Mouse (Mus musculus) cortical plate, adult 2 months (tissue): ENCODE measurements around the gene Gast. TPM values are rescaled to one million over a fixed set of nuclear protein-coding genes. Genes with fewer than 3 reads are reported as not detected.

ENCODE experiments used
- H3K27ac ChIP-seq: fragments of 200-500 bp; 2 replicates; pipeline ENCODE4 v1.5.1; 2012; ENCODE audit warnings: low read length, control low read depth, inconsistent platforms; ENCODE audit not compliant: insufficient read depth
- H3K4me1 ChIP-seq: fragments of 200-500 bp; 2 replicates; pipeline ENCODE4 v1.6.1; 2011; ENCODE audit warnings: low read length; ENCODE audit not compliant: control insufficient read depth, insufficient read depth
- H3K4me3 ChIP-seq: fragments of 200-500 bp; 2 replicates; pipeline ENCODE4 v1.5.1; 2011; ENCODE audit warnings: mild to moderate bottlenecking, low read length, control low read depth; ENCODE audit not compliant: insufficient read depth
- CTCF ChIP-seq: fragments of 200-500 bp; IDR thresholded peaks from 2 replicates; pipeline ENCODE4 v1.5.1; 2011; ENCODE audit warnings: mild to moderate bottlenecking, control low read depth, low read length; ENCODE audit not compliant: insufficient read depth; ENCODE audit errors: extremely low read depth
- POLR2A ChIP-seq: fragments of 200-500 bp; IDR thresholded peaks from 2 replicates; pipeline ENCODE4 v1.6.1; 2011; ENCODE audit warnings: mild to moderate bottlenecking, low read length, control low read depth; ENCODE audit not compliant: insufficient read depth; ENCODE audit errors: extremely low read depth
- polyA plus RNA-seq: library from polyadenylated mRNA; depleted of rRNA; stranded (reverse); fragments of >200 nt; gene quantifications from 2 replicates; pipeline ENCODE4 v1.2.3, GENCODE M21; 2012; rRNA removed

The Gast gene
- polyA plus RNA-seq, result 0.33 TPM in 1 of 2 replicates, not detected in the other

GRCm38 (mm10) chr11:100333944-100334457 is at the start of gene Gast:
TSS of gene Gast (plus strand) at chr11:100334407.
- Histone ChIP-seq H3K27ac (peak within 1 kb of the TSS; percentile 44; the same call in 1 of the 2 replicates), H3K4me1 (peaks cover 6% of the 10 kb centered on the region), H3K4me3 (no peak within 1 kb of the TSS)
- TF ChIP-seq CTCF (no peak), POLR2A (no peak)

GRCm38 (mm10) chr11:100284988-100285387 is 49.2 kb upstream of the Gast start:
- H3K27ac ChIP-seq, result no peak overlapping the region
- TF ChIP-seq POLR2A, result no peak
- no peak for TF ChIP-seq CTCF
- no peaks in the 10 kb centered on the region for H3K4me1 ChIP-seq
- H3K4me3 ChIP-seq, result no peak overlapping the region

DNA sequence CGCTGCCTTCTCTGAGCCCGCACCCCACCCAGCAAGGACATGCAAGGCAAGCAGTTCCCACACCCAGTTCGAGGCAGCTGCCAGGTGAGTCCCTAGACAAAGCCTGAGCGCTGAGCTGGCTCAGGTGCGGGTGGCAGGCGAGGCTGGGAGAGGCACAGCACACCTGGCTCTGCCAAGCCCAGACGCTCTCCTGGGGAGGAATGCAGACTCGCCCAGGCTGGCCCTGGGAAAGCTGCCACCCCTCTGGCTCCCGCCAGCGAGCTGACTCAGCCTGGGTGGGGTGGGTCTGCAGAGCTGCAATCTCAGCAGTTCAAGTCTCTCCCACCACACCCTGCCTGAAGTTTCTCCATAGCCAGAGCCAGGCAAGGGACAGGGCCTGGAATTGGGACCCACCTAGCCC is 47.2 kb upstream of the Gast start:
- H3K27ac ChIP-seq, result no peak overlapping the region
- no peaks in the 10 kb centered on the region for H3K4me1 ChIP-seq
- no peak for TF ChIP-seq POLR2A
- no peak for TF ChIP-seq CTCF
- H3K4me3 ChIP-seq, result no peak overlapping the region

- H3K4me1 ChIP-seq, result no peaks in the 10 kb centered on the region
- no peak overlapping the region for H3K27ac ChIP-seq
- H3K4me3 ChIP-seq, result no peak overlapping the region
- TF ChIP-seq POLR2A, result no peak
- TF ChIP-seq CTCF, result no peak
These were observed 45.3 kb upstream of the Gast start for GRCm38 (mm10) chr11:100288942-100289341.

DNA sequence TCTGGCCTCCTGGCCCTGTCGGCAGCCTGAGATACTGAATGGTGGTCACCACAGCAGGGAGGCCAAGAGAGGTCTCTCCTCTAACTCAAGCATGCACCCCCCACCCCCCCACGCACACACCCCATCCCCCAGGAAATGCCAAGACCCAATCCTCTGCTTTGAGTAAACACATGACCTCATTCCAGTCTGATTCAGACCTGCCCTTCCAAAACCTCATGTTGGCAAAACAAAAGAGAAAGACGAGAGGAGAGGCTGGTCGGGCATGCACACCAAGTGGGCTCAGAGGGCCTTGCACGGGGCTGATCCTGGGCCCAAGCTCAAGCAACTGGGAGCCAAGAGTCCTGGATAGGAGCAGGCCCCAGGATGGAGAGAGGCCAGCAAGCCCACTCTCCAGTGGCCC is 44.0 kb upstream of the Gast start:
- no peak overlapping the region for H3K27ac ChIP-seq
- no peaks in the 10 kb centered on the region for H3K4me1 ChIP-seq
- TF ChIP-seq POLR2A (no peak), CTCF (no peak)
- H3K4me3 ChIP-seq, result no peak overlapping the region

- H3K4me3 ChIP-seq, result no peak overlapping the region
- H3K27ac ChIP-seq, result no peak overlapping the region
- H3K4me1 ChIP-seq, result no peaks in the 10 kb centered on the region
- no peak for TF ChIP-seq POLR2A
- no peak for TF ChIP-seq CTCF
These were observed 41.3 kb upstream of the Gast start for GRCm38 (mm10) chr11:100292884-100293283.

DNA sequence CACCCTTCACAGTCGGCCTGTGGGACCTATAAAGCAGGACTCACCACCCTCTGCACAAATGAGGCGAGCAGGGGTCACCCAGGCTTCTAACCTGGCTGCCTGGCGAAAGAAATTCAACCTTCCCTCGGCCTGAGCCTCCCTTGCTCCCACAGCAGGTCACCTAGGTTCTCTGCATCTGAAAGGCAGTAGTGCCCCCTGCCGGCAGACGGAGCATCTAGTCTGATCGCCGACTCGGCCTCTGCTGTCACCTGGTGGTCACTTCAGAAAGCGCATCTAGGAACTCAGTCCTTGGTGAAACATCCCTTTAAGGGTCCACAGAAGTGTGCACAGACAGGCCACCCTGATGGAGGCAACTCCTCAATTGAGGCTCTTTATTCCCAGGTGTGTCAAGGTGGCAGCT is 38.9 kb upstream of the Gast start:
- Histone ChIP-seq H3K27ac (no peak overlapping the region), H3K4me1 (no peaks in the 10 kb centered on the region), H3K4me3 (no peak overlapping the region)
- peak; percentile 100 for TF ChIP-seq CTCF
- no peak for TF ChIP-seq POLR2A

GRCm38 (mm10) chr11:100297801-100298200 is 36.4 kb upstream of the Gast start:
- H3K4me3 ChIP-seq, result no peak overlapping the region
- no peaks in the 10 kb centered on the region for H3K4me1 ChIP-seq
- H3K27ac ChIP-seq, result no peak overlapping the region
- TF ChIP-seq POLR2A, result no peak
- TF ChIP-seq CTCF, result peak; percentile 53

DNA sequence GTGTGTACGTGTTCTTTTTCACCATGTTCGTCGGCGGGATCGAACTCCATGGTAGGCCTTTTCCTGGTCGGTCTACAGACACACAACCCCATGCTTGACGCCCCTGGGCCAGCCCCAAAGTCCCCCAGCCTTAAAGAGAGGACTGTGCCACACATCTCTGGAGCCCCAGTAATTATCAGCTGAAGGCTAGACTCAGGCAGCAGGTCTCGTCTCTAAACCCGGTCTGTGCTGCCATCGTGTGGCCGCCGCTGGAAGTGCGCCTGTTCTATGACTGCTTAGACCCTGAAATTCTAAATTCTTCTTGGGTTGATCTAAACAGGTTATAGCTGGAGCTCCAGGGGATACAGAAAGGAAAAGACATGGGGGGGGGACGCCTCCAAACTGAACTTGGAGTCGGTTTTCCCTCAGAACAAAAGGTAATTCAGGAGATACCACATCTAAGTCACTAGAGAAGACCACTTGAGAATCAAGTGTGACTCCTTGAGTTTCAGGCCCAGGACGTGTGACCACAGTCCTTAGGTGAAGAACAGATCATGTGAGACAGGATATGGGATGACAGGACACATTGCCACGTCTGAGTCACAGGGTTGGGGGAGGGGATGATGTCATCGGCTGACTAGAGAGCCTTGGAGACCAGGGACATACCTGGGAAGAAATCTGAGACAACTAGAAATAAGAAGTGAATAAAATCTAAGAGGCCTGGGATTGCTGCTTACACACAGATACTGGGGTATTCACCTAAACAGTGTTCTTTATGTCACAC is 35.8 kb upstream of the Gast start:
- no peaks in the 10 kb centered on the region for H3K4me1 ChIP-seq
- TF ChIP-seq POLR2A (no peak), CTCF (peak; percentile 88)
- H3K4me3 ChIP-seq, result no peak overlapping the region
- no peak overlapping the region for H3K27ac ChIP-seq

GRCm38 (mm10) chr11:100300293-100300692 is 33.9 kb upstream of the Gast start:
- no peak for TF ChIP-seq POLR2A
- peak; percentile 91 for TF ChIP-seq CTCF
- Histone ChIP-seq H3K27ac (no peak overlapping the region), H3K4me3 (no peak overlapping the region), H3K4me1 (no peaks in the 10 kb centered on the region)
